Mouse (Mus musculus) myocyte (in vitro differentiated cells): ENCODE results near the gene Myo5c. TPM values are rescaled to one million over a fixed set of nuclear protein-coding genes. Genes with fewer than 3 reads are reported as not detected.

Source experiments
- H3K27me3 ChIP-seq: one replicate; pipeline ENCODE4 v1.6.1; 2011; ENCODE audit not compliant: control insufficient read depth, insufficient read depth, insufficient read length
- H3K36me3 ChIP-seq: one replicate; pipeline ENCODE4 v1.6.1; 2011; ENCODE audit not compliant: control insufficient read depth, insufficient read depth
- H3K4me2 ChIP-seq: one replicate; pipeline ENCODE4 v1.6.1; 2011; ENCODE audit warnings: low read depth, control low read depth
- H3K4me3 ChIP-seq: one replicate; pipeline ENCODE4 v1.5.1; 2011; ENCODE audit warnings: mild to moderate bottlenecking, control low read depth, moderate library complexity
- H3K79me2 ChIP-seq: one replicate; pipeline ENCODE4 v1.6.1; 2011; ENCODE audit not compliant: control insufficient read depth, insufficient read depth
- H3ac ChIP-seq: one replicate; pipeline ENCODE4 v1.6.1; 2011; ENCODE audit not compliant: control insufficient read depth, insufficient read length
- CEBPB ChIP-seq: IDR thresholded peaks from 2 replicates; pipeline ENCODE4 v1.6.1; 2011; ENCODE audit warnings: mild to moderate bottlenecking, moderate library complexity; ENCODE audit not compliant: poor library complexity, insufficient read depth, severe bottlenecking
- E2F4 ChIP-seq: IDR thresholded peaks from one replicate; pipeline ENCODE4 v1.6.1; 2011; ENCODE audit warnings: mild to moderate bottlenecking, control low read depth, moderate library complexity; ENCODE audit not compliant: insufficient read depth
- MAX ChIP-seq: IDR thresholded peaks from one replicate; pipeline ENCODE4 v1.6.1; 2011; ENCODE audit warnings: low read depth, mild to moderate bottlenecking, control low read depth
- MYOD1 ChIP-seq, 3 experiments: IDR thresholded peaks; one replicate each; pipeline ENCODE4 v1.6.1; 2011; ENCODE audit warnings: control low read depth in 2 of 3, low read depth in 2 of 3, mild to moderate bottlenecking in 2 of 3, moderate library complexity in 1 of 3; ENCODE audit not compliant: insufficient read length in 2 of 3, control insufficient read depth in 1 of 3
- MYOG ChIP-seq, 3 experiments: IDR thresholded peaks; one replicate each; pipeline ENCODE4 v1.6.1; 2011; ENCODE audit warnings: control low read depth in 2 of 3, low read depth in 2 of 3, mild to moderate bottlenecking in 2 of 3; ENCODE audit not compliant: insufficient read length in 2 of 3, control insufficient read depth in 1 of 3, insufficient read depth in 1 of 3
- POLR2A ChIP-seq: IDR thresholded peaks from one replicate; pipeline ENCODE4 v1.6.1; 2011; ENCODE audit warnings: low read depth, mild to moderate bottlenecking, control low read depth, moderate library complexity; ENCODE audit not compliant: insufficient read length
- POLR2AphosphoS2 ChIP-seq: IDR thresholded peaks from one replicate; pipeline ENCODE4 v1.6.1; 2011; ENCODE audit warnings: low read depth, control low read depth; ENCODE audit not compliant: insufficient read length
- REST ChIP-seq: IDR thresholded peaks from one replicate; pipeline ENCODE4 v1.6.1; 2011; ENCODE audit warnings: mild to moderate bottlenecking, control low read depth, moderate library complexity; ENCODE audit not compliant: insufficient read depth, insufficient read length
- SRF ChIP-seq: IDR thresholded peaks from one replicate; pipeline ENCODE4 v1.6.1; 2011; ENCODE audit warnings: low read depth; ENCODE audit not compliant: control insufficient read depth, insufficient read length
- TCF12 ChIP-seq: IDR thresholded peaks from one replicate; pipeline ENCODE4 v1.6.1; 2011; ENCODE audit warnings: mild to moderate bottlenecking, control low read depth; ENCODE audit not compliant: poor library complexity, insufficient read depth, severe bottlenecking
- TCF3 ChIP-seq: IDR thresholded peaks from one replicate; pipeline ENCODE4 v1.6.1; 2011; ENCODE audit warnings: low read depth, control low read depth; ENCODE audit not compliant: insufficient read length
- USF1 ChIP-seq: IDR thresholded peaks from one replicate; pipeline ENCODE4 v1.6.1; 2011; ENCODE audit warnings: low read depth, mild to moderate bottlenecking, control low read depth, moderate library complexity
- polyA plus RNA-seq: library from polyadenylated mRNA; unstranded; fragments of >200 nt; fragmentation: generic; extraction: Trizol; gene quantifications from one replicate; pipeline ENCODE4 v1.2.1, GENCODE M21; 2012; ENCODE audit warnings: missing spikeins

Myo5c gene
- polyA plus RNA-seq, 1 experiment, result 0.07 TPM

GRCm38 (mm10) chr9:75312008-75312407 is 80.2 kb downstream of the Myo5c start:
- Histone ChIP-seq H3K4me3 (no peak overlapping the region), H3K79me2 (no peaks in the 10 kb centered on the region), H3K4me2 (no peak overlapping the region), H3K36me3 (no peaks in the 10 kb centered on the region), H3K27me3 (no peaks in the 10 kb centered on the region), H3ac (no peak overlapping the region)
- no peak for TF ChIP-seq REST
- no peak for TF ChIP-seq MYOG (IDR thresholded peaks at IDR 0.05; ENCODE audit: control insufficient read depth in 1 of 3, insufficient read depth in 1 of 3, insufficient read length in 2 of 3, low read depth in 2 of 3)
- TF ChIP-seq E2F4, result no peak
- no peak for TF ChIP-seq TCF12
- no peak for TF ChIP-seq MAX
- no peak for TF ChIP-seq TCF3
- TF ChIP-seq USF1, result no peak
- TF ChIP-seq CEBPB, result no peak
- no peak for TF ChIP-seq SRF
- TF ChIP-seq POLR2AphosphoS2, result no peak
- TF ChIP-seq MYOD1 (IDR thresholded peaks at IDR 0.05; ENCODE audit: control insufficient read depth in 1 of 3, insufficient read length in 2 of 3, low read depth in 2 of 3), result no peak
- TF ChIP-seq POLR2A, result no peak

DNA sequence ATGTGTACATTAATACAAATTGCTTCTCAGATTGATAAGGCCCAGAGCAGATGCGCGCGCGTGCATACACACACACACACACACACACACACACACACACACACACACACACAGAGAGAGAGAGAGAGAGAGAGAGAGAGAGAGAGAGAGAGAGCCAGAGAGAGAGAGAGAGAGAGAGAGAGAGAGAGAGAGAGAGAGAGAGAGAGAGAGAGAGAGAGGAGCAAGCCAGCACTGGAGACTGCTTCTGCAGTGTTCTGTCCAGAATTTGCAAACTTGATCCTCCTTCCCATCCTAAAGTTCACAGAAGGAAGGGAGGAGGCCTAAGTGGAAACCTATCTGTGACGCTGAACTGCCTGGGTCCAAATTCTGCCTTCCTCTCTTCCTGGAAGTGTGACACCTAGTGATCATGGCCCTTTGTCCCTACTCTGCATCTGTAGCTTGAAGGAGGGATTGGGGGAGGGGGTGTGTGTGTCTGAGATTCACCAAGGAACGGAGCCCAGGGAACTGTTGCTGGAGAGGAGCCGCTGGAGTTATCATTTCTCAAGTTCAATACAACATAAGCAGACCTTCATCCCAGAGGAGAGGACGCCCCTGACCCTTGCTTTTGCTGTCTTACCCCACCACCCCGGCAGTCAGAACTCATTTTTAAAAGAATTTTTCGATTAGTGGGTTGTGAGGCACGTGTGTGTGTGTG is 81.5 kb downstream of the Myo5c start:
- Histone ChIP-seq H3K27me3 (no peaks in the 10 kb centered on the region), H3K4me3 (peak overlapping the region; percentile 53)

DNA sequence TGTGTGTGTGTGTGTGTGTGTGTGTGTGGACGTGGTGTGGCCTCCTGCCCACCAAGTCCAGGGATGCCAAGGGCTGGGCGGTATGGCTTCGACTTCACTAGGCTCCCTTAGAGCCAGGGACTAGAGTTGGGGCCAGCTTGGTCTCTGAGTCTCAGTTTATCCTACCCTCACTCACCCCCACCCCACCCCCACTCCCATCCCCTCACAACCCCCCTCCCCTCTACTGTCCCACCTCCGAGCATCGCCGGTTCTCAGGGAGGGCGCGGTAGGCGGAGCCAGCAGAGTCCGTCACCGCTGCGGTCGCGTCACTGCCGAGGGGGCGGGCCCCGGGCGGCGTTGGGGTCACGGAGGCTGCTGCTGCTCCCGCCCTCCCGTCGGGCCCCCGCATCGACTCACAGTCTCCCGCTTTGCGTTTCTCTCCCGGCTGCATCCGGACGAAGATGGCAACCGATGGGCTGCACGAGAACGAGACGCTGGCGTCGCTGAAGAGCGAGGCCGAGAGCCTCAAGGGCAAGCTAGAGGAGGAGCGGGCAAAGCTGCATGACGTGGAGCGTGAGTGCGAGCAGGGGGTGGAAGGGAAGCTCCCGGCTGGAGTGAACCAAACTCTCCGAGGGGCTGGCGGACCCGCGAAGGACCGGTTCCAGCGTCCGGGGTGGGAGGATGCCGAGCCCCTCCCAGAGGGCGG is 82.2 kb downstream of the Myo5c start:
- H3K4me3 ChIP-seq, result peak overlapping the region; percentile 53
- peak overlapping the region; percentile 86 for H3K4me2 ChIP-seq
- TF ChIP-seq POLR2A (peak; percentile 54), MYOG (IDR thresholded peaks at IDR 0.05; ENCODE audit: control insufficient read depth in 1 of 3, insufficient read depth in 1 of 3, insufficient read length in 2 of 3, low read depth in 2 of 3) (no peak), E2F4 (no peak), REST (no peak), TCF3 (peak; percentile 5)
- no peaks in the 10 kb centered on the region for H3K79me2 ChIP-seq
- no peaks in the 10 kb centered on the region for H3K36me3 ChIP-seq
- H3K27me3 ChIP-seq, result no peaks in the 10 kb centered on the region
- peak overlapping the region; percentile 19 for H3ac ChIP-seq

More for the DNA sequence above, 81.5 kb downstream of the Myo5c start:
- no peak for TF ChIP-seq POLR2A
- TF ChIP-seq MAX, result no peak
- no peak for TF ChIP-seq TCF3
- TF ChIP-seq MYOG (IDR thresholded peaks at IDR 0.05; ENCODE audit: control insufficient read depth in 1 of 3, insufficient read depth in 1 of 3, insufficient read length in 2 of 3, low read depth in 2 of 3), result no peak
- TF ChIP-seq E2F4, result no peak
- TF ChIP-seq CEBPB, result no peak
- TF ChIP-seq MYOD1 (IDR thresholded peaks at IDR 0.05; ENCODE audit: control insufficient read depth in 1 of 3, insufficient read length in 2 of 3, low read depth in 2 of 3), result no peak
- TF ChIP-seq SRF, result no peak
- H3K79me2 ChIP-seq, result no peaks in the 10 kb centered on the region
- peak overlapping the region; percentile 19 for H3ac ChIP-seq
- peak overlapping the region; percentile 65 for H3K4me2 ChIP-seq
- no peaks in the 10 kb centered on the region for H3K36me3 ChIP-seq

DNA sequence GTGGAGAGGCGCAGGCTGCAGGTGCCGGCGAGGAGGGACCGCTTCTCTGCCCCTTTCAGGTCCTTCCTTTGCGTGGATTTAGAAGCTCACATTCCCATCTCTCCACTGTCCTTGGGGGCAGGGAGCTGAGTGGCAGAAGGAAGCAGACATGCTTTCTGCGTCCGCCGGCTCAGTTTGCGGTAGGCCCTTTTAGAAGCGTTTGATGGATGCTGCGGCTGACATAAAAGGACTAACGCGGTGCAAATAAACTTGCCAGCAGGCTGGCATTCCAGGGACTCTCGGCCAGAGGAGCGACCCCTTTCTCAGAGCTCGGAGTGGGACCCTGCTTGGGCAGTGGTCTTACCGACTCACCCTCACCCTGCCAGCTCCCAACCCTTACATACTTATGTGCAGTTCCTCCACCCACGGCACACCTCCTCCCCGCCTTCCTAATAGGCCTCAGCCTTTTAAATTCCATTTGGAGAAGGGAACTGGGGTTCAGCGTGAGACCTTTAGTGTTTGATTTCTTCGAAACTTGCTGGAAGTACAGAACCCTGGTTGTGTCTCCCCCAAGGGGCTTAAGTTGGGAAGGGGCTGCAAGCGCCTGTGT is 82.8 kb downstream of the Myo5c start:
- no peaks in the 10 kb centered on the region for H3K27me3 ChIP-seq

More for the DNA sequence above, 82.8 kb downstream of the Myo5c start:
- no peaks in the 10 kb centered on the region for H3K36me3 ChIP-seq
- peak overlapping the region; percentile 19 for H3ac ChIP-seq
- H3K79me2 ChIP-seq, result no peaks in the 10 kb centered on the region
- TF ChIP-seq USF1 (no peak), E2F4 (no peak), POLR2A (no peak), REST (no peak), MYOD1 (IDR thresholded peaks at IDR 0.05; ENCODE audit: control insufficient read depth in 1 of 3, insufficient read length in 2 of 3, low read depth in 2 of 3) (no peak), TCF3 (no peak), TCF12 (no peak), POLR2AphosphoS2 (no peak), MAX (no peak), CEBPB (no peak), MYOG (IDR thresholded peaks at IDR 0.05; ENCODE audit: control insufficient read depth in 1 of 3, insufficient read depth in 1 of 3, insufficient read length in 2 of 3, low read depth in 2 of 3) (no peak)
- peak overlapping the region; percentile 86 for H3K4me2 ChIP-seq
- H3K4me3 ChIP-seq, result peak overlapping the region; percentile 53
